Mouse (Mus musculus) frontal cortex, postnatal 14 days (tissue): ENCODE results near the gene Eef1b2.
"Not testable (repeated sequence)": the region's sequence is repeated elsewhere in the genome, so short reads cannot be mapped to it uniquely, and the experiment has no call there.

ENCODE experiments used
- DNase-seq, 2 experiments: peaks; one replicate each; pipeline ENCODE4 v3.0.0; 2022; ENCODE audit warnings: low spot score in 2 of 2

The Eef1b2 gene

DNA sequence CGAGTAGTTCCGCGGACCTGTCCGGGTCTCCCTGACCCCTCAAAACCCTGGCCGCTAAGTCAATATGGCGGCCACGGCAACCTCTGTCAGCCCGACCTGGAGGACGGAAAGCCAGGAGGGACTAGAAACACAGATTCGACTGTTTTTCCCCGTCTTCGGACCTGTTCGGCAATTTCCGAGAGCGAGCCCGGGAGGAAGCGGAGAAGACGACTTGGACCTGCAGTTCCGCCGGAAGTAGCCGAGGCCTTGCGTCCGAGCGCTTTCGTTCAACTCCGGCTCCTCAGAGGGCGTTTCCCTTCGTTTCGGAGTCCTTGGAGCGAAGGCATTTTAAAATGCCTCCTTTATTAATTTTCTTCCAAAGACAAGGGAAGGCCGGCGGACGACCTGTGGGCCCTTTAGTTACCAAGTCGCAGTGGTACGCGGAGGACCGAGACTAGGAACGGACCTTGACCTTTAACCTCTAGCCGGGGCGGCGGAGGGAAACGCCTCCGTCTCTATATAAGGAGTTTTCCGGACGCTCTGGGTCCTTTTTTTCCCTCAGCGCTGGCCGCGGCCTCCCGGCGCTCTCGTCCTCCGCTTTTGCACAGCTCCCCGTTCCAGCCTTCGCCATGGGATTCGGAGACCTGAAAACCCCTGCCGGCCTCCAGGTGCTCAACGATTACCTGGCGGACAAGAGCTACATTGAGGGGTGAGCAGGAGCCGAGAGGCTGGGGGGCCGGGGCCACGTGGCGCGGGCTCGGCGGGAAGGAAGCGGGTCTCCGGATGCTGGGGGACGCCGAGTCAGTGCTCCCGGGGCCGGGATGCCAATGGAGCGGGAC is at the start of gene Eef1b2, which contains the start of gene Ndufs1:
Gene Eef1b2, plus strand, starts transcription at position 222 of the 818 bp plus-strand sequence.
Gene Ndufs1, minus strand, starts transcription at position 230 of the 818 bp plus-strand sequence.
- DNase-seq = peak; percentile 96 to 97

DNA sequence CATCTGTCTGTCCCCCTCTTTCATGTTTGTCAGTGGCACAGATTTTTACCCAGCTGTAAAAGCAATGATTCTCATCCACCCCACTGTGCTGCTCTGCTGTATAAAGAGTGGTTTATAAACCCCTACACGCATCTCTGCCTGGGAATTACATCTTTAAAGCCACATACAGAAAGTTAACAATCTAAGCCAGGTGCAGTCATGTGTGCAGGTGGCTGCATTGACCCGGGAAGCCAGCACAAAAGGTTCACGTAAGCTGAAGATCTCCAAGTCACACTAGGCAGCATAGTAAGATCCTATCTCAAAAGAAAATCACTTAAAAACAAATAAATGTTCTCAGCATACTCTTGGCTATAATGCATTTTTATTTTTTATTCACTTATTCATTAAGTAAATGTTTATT is 47.4 kb upstream of the Eef1b2 start:
- no peak for DNase-seq

DNA sequence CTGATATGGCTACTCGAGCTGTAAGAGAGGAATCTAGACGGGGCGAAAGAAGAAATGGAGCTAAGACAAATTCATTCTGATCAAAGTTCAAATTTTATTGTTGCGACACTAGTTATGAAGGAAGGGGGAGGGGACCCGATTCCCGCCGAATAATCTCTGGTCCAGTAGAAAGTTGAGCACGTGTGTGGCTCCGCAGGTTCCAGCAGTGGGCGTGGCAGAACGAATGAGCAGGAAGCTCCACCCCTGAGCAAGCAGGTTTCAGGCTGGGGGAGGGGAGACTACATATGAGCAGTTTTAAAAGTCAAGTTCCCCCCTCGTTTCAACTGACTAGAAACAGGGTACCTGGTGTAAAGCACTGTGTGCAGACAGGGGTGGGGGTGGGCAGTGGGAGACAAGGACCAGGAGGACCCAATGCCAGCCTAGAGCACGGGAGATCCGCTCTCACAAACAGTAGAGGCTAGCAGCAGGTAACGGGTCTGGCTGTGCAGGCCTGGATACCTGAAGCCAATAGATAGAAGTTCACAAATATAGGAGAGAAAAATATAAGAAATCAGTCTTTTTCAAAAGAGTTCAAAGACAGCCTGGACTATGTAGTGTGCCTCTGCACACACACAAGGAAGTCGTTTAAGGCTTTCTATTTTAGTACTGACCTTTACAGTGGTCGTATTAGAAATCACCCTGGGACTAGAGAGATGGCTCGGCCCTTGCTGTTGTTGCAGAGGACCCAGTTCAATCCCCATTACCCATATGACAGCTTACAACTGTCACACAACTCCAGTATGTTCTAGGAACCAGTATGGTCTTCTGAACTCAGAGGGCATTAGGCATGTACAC is 46.6 kb upstream of the Eef1b2 start:
- no peak for DNase-seq

DNA sequence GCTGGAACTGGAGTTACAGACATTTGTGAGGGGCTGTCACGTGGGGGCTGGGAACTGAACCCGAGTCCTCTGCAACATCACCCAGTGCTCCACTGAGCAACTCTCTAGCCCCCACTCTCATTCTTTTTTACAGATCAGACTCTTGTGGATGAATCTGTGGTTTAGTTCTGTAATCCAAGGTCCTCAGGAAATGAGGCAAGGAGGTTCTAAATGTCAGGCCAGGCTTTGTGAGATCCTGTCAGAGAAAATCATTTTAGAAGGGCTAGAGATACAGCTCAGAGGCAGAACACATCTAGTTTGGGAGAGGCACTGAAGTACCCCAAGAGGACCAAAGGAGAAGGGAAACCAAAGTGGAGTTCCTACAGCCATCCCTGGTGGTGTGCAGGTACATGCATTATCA is 45.7 kb upstream of the Eef1b2 start:
- DNase-seq = no peak

DNA sequence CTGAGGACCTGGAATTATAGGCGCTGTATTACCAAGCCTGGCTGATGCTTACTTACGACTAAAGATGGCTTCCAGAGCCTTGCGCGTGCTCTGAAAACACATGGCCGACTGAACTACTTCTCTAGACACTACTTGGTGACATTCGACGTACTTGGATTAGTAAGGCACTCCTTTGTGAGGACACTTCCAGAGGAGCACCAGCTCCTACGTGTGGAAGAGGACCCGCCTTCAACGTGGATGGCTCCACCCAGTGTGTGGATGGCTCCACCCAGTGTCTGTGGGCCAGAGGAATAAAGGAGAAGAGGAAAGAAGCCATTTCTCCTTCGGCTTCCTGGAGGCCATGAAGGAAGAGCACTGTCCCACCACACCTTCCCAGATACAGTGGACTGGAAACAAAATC is 44.9 kb upstream of the Eef1b2 start:
- no peak for DNase-seq

DNA sequence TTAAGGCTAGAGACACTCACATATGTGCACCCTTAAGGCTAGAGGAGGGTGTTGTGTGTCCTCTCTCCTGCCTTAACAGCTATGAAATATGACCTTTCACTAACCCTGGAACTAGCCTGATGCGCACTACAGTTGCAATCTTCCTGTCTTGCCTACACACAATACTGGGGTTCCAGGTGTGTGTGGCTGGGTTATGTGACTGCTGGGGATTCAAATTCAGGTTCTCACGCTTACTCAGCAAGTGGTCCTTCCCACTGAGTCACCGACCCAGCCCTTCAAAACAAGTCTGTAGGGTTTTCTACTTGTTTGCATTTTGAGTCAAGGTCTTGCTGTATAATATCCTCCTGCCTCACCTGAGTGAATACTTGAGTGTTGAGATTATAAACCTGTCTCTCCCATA is 42.1 kb upstream of the Eef1b2 start:
- no peak for DNase-seq

DNA sequence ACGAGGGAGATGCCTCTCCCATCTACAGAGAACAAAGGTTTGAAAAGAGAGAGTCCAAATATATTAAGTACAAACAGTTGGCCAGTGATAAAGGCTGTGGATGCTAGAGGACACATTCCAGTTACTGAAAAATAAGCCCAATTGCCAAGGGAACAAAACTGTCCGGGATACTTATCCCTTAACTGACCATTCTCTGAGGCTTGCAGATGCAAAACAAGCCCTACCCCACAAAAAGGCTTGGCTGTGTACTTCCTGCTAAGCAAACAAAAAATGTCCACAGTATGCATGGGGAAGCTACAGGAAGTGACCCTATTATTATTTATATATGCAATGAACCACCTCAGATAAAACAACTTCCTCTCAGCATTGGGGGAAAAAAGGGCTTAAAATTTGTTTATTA is 38.7 kb upstream of the Eef1b2 start:
- DNase-seq = no peak

DNA sequence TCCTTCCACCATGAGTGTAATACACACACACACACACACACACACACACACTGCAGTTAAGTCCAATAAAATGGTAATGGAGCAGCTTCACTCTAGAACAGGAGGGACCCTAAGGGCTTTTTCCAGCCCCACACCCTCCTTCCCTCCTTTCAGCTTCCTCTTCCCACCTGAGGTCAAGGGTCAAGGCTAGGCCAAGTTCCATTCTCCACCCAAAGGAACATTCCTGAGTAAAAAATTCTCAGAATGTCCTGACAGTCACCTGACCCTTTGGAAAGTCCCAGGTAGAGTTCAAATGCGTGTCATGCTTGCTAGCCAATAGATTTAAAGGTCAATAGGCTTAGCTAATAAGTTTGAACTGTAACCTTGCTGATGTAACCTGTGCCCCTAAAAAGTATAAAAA is 38.0 kb upstream of the Eef1b2 start:
- not testable (repeated sequence) for DNase-seq

DNA sequence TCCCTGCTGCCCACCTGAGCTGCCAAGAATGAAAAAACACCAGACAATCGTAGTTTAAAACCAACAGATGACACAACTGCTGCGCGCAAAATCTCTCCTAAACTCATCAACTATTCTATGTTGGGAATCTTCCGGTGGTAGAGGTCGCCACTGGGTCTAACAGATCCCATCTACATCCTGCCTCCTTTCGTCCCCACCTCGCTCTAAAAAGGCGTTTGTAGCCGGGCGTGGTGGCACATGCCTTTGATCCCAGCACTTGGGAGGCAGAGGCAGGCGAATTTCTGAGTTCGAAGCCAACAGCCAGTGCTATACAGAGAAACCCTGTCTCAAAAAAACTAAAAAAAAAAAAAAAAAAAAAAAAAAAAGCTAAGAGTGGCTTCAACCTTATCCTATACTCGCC is 36.4 kb upstream of the Eef1b2 start:
- DNase-seq = no peak

DNA sequence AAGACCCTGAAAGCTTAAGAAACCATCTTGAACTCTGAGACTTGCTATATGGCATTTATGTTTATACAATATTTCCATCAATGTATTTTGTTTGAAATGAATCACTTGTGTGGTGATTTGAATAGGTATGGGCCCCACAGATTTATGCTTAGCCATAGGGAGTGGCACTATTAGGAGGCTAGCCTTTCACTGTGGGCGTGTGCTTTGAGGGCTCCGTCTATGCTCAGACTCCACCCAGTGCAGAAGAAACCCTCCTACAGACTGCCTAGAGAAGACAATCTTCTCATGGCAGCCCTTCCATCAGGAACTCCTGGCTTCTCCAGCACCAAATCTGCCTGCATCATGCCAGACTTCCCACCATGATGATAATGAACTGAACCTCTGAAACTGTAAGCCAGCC is 8.0 kb upstream of the Eef1b2 start:
- no peak for DNase-seq

DNA sequence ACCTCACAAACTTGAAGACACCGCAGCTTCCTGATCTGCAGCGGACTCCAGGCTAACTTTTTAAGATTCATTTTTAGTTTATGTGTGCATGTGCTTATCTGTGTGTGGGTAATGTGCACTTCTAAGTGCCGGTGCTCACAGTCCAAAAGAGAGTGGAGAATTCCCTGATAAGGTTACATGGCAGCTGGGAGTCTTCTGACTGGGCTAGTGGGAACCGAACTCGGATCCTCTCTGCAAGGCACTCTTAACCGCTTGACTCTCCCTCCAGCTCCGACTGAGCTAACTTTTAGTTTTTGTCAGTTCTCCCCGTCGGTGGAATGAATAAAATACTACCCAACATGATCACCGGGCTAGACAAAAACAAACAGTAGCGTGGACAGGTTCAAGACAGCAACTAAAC is 772 bp upstream of the Eef1b2 start:
- no peak for DNase-seq

DNA sequence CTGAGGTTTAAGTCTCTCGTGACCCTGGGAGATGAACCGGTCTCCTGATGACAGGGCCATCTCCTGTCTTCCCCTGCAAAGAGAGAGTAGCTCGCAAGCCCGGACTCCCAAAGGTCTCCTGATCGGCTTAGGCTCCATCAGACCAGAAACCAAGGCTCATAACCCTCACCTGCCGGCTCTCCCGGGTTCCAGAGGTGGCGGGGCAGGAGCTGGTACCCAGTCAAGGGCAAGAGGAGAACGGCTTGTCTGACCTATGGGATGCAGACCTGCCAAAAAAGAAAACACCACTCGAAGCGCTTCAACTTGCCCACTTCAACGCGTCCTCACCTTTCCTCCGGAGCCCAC is 394 bp upstream of the Eef1b2 start:
- DNase-seq = no peak

DNA sequence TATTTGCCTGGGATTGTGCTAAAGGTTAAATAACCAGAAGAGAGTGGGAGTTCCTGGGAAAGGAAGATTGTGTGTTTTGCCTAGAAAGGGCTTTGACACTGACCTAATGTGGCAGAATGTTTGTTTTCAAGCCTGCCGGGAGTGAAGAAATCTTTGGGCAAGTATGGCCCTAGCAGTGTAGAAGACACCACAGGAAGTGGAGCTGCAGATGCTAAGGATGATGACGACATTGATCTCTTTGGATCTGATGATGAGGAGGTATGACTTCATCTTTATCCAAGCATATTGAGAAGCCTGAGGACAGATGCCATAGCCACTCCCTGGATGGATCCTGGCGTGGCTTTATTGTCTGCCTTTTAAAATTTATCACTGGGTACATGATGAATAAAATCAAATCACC is 1.7 kb downstream of the Eef1b2 start:
- no peak for DNase-seq

DNA sequence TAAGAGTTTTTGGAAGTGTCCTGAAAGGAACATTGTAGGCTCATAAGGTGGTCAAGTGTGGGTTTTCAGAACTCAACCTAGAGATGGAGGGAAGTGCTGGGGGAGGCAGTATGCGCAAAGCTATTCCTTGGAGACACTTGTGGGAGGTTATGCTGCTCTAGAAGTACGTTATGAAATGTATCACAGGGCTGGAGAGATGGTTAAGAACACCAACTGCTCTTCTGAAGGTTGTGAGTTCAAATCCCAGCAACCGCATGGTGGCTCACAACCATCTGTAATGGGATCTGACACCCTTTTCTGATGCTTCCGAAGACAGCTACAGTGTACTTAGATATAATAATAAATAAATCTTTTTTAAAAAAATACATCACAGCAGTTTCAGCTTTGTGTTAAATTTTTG is 3.5 kb downstream of the Eef1b2 start:
- DNase-seq = no peak

DNA sequence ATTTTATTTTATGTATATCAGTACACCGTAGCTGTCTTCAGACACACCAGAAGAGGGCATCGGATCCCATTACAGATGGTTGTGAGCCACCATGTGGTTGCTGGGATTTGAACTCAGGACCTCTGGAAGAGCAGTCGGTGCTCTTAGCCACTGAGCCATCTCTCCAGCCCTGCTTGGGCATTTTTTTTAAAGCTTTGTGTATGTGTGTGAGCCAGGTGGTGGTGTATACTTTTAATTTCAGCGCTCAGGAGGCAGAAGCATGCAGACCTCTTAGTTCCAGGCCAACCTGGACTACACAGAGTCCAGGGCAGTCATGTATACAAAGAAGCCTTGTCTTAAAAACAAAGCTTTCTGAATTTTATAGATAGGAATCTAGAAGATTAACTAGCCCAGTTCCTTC is 4.0 kb downstream of the Eef1b2 start:
- DNase-seq = not testable (repeated sequence)

DNA sequence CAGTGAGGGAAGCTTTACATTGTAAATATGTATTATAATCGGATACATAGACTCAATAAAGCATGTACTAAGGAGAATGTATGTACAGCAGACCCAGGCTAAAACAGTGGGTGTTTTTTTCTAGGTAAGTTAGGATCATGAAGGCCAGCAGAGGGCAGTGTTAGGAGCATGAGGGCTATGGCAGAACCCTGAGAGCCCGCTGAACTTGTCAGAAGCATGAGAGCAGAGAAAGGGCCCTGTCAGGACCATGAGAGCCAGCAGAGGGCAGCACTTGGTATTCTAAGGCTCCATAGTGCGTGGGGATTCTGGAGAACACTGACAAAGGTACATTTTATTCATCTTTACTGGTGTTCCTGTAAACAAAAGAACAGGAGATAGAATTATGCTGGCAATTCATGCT is 4.4 kb downstream of the Eef1b2 start:
- peak; percentile 86 to 88 for DNase-seq

DNA sequence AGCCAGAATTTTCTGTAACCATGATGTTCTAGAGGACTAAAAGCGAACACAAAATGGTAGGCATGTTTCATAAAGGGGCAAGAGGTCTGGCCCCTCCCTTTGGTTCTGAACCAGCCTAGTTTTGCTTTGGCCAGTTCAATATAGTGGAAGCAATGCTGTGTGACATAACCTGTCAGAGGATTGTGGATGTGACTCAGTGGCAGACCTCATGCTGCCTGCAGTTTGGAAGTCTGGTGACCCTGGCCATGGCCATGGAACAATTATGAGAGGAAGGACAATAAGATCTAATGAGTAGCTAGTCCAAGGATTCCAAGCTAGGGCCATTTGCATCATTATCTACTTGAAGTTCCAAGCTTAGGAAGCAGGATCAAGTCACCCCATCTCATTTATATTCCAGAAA is 4.9 kb downstream of the Eef1b2 start:
- DNase-seq = no peak

DNA sequence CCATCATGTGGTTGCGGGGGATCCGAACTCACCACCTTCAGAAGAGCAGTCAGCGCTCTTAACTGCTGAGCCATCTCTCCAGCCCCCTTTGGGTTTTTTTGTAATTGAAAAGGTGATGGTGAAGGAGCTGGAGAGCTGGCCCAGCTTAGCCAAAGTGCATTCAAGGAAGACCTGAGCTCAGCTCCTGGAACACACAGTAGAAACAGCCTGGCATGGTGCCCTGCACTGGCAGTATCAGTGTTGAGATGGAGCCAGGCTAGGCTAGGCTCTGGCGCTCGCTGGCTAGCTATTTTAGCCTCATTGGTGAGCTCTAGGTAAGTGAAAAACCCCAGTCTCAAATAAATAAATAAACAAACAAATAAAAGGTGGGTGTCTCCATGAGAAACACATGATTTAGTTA is 5.6 kb downstream of the Eef1b2 start:
- peak in 1 of 2 experiments; percentile 22 for DNase-seq

DNA sequence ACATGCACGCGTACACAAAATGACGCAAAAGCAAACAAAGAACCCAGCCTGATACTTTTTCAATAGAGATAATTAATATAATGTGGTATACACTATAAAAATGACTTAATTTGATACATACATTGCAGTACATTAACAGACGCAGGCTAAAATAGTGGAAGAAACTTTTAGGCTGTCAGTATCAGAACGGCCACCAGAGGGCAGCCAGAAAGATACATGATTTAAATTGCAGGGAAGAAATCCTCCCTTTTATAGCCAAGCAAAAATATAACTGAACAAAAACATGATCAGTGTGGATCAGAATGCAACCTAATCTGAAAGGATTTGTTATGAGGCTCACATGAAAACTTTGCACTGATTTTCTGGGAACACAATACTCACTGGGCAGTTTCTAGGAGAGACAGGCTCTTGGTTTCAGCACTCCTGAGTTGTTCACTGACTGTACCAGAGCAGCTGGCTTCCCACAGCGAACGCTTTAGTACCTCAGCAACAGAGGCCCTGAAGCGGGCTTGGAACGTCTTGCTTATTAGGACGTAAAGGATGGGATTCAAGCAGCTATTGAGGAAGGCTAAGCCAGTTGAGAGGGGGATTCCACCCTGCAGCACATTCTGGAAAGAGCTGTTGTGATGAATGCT is 6.1 kb downstream of the Eef1b2 start:
- peak in 1 of 2 experiments; percentile 76 for DNase-seq

DNA sequence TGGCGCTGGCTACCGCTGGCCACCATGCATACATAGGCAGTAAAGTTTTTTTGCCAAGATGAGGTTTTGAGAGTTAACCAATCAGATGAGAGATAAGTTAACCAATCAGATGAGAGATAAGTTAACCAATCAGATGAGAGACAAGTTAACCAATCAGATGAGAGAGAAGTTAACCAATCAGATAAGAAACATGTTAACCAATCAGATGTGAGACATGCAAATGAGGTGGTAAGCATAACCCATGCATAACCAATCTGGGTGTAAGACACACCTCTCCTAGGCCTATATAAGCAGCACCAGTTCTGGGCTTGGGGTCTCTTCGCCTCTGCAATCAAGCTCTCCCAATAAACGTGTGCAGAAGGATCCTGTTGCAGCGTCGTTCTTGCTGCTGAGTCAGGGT is 8.8 kb downstream of the Eef1b2 start:
- not testable (repeated sequence) for DNase-seq

DNA sequence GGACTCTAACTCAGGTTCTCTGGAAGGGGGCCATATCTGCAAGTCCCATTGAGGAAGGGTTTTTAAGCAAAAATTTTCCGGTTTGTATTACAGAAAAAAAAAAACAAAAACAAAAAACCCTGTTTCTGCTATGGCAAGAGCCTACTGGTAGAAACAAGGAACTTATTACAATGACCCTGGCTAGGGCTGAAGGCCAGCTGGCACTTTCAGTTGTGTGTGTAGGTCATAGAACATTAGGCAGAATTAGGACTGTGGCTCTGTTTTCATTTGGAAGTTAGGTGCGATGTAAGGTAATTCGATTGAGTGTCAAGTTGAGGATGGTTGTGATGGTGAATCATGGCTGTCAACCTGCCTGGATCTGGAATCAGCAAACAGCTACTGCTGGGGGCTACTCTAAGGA is 11.9 kb downstream of the Eef1b2 start:
- no peak for DNase-seq

DNA sequence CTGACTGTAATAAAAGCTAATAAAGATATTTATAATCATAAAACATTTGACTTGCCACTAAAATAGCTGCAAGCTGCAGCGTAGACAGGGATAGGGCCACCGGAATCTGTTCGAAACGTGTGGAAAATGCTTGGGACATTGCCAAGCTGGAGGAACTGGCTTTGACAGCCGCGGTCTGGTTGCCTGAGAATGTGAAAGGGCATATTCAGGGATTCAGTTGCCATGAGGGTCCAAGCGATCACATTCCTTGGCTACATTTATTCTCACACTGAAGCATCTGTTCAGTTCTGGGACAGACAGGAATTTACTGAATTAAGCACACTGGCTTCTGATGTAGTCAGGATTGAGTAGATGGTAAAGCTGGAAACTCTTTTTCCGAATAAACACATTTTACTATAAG is 14.2 kb downstream of the Eef1b2 start:
- no peak for DNase-seq
